Mouse (Mus musculus) lung, embryonic 14.5 days (tissue): Measurements from ENCODE around the gene Exosc2. TPM values are rescaled to one million over a fixed set of nuclear protein-coding genes. Genes with fewer than 3 reads are reported as not detected.

Experiments used
- ATAC-seq: fragments of 200-750 bp; cut with Nextera tagmentation; 2 replicates; pipeline ENCODE4 v1.8.0; 2017; ENCODE audit warnings: mild to moderate bottlenecking, moderate TSS enrichment, moderate library complexity; ENCODE audit not compliant: insufficient read depth
- DNase-seq: peaks from one replicate; pipeline ENCODE4 v3.0.0-alpha.2; 2015
- H3K27ac ChIP-seq: fragments of 300-500 bp; sonication (generic); 2 replicates; pipeline ENCODE4 v1.5.1; 2014; ENCODE audit warnings: low read depth, mild to moderate bottlenecking, moderate library complexity
- H3K27me3 ChIP-seq: fragments of 300-500 bp; sonication (generic); 2 replicates; pipeline ENCODE4 v1.6.1; 2014; ENCODE audit warnings: low read length, control low read depth; ENCODE audit not compliant: insufficient read depth
- H3K36me3 ChIP-seq: fragments of 300-500 bp; sonication (generic); 2 replicates; pipeline ENCODE4 v1.6.1; 2014; ENCODE audit warnings: control low read depth; ENCODE audit not compliant: insufficient read depth
- H3K4me1 ChIP-seq: fragments of 300-500 bp; sonication (generic); 2 replicates; pipeline ENCODE4 v1.6.1; 2014; ENCODE audit warnings: antibody characterized with exemption, control low read depth; ENCODE audit not compliant: insufficient read depth
- H3K4me2 ChIP-seq: fragments of 300-500 bp; sonication (generic); 2 replicates; pipeline ENCODE4 v1.6.1; 2014; ENCODE audit warnings: mild to moderate bottlenecking
- H3K4me3 ChIP-seq: fragments of 300-500 bp; sonication (generic); 2 replicates; pipeline ENCODE4 v1.5.1; 2014; ENCODE audit warnings: low read depth, low read length
- H3K9ac ChIP-seq: fragments of 300-500 bp; sonication (generic); 2 replicates; pipeline ENCODE4 v1.6.1; 2014
- H3K9me3 ChIP-seq: fragments of 300-500 bp; sonication (generic); 2 replicates; pipeline ENCODE4 v1.6.1; 2016; ENCODE audit warnings: low read depth, low read length, control low read depth
- CTCF ChIP-seq: IDR thresholded peaks from 2 replicates; pipeline ENCODE4 v1.5.1; 2016; ENCODE audit warnings: antibody characterized with exemption, low read depth
- WGBS: fragments of 180-500 bp; shearing (Covaris S2); extraction: QIAGEN DNeasy Blood & Tissue Kit; methylation state at CpG from one replicate; pipeline ENCODE4 v1.1.7; 2014; 5-methylcytosine and 5-hydroxymethylcytosine counted together
- polyA plus RNA-seq: library from polyadenylated mRNA; unstranded; fragments of >200 nt; fragmentation: Nextera tagmentation; extraction: Ambion mirVana; gene quantifications from 2 replicates; pipeline ENCODE4 v1.2.1, GENCODE M21; 2014

Exosc2 gene
- polyA plus RNA-seq, 1 experiment from 2014 or later, result 70.4 TPM

DNA sequence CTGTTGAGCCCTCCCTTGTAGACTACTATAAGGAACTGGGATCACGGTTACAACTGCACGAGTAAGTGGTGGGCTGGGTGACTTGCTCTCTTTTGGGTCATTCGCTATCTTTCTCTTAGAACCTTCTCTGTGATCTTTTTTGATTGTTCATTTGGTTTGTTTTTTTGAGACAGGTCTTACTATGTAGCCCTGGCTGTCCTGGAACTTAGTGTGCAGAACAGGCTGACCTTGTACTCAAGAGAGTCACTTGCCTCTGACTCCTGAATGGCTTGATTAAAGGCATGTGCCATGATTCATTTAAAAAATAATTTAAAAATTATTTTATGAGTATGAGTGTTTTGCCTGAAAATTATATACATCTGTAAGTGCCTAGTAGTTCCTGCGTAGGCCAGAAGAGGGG is 44.3 kb downstream of the Exosc2 start:
- Histone ChIP-seq H3K27ac (no peak overlapping the region), H3K4me1 (no peaks in the 10 kb centered on the region), H3K27me3 (no peaks in the 10 kb centered on the region), H3K36me3 (peaks cover 4% of the 10 kb centered on the region; the same call in 1 of the 2 replicates), H3K4me3 (no peak overlapping the region), H3K9me3 (no peaks in the 10 kb centered on the region), H3K9ac (no peak overlapping the region), H3K4me2 (no peak overlapping the region)
- TF ChIP-seq CTCF, result no peak
- 94% methylated on average over 4 of the region's 4 CpGs for WGBS
- ATAC-seq, result no peak
- DNase-seq, result no peak

DNA sequence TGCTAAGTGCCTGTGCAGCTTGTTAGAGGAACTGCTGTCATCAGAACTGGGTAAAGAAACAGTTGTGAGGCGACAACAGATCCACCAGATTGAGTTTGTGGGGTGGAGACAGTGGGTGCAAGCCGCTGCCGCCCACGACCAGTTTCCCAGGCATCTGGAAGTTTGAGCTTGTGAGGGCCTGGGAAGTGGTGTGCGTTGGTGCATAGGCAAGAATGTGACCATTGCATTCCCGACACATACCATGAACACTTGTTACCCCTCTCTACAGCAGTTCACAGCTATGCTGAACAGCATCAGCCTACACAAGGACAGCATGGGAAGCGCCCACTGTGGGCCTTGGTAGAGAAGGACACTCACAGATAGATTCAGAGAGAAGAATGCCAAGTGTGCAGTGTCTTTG is 45.5 kb downstream of the Exosc2 start:
- Histone ChIP-seq H3K9me3 (no peaks in the 10 kb centered on the region), H3K27ac (no peak overlapping the region), H3K27me3 (no peaks in the 10 kb centered on the region), H3K9ac (no peak overlapping the region), H3K4me2 (no peak overlapping the region), H3K36me3 (peaks cover 4% of the 10 kb centered on the region; the same call in 1 of the 2 replicates), H3K4me3 (no peak overlapping the region), H3K4me1 (no peaks in the 10 kb centered on the region)
- ATAC-seq (no peak), DNase-seq (no peak)
- TF ChIP-seq CTCF, result no peak
- 81% methylated on average over 7 of the region's 7 CpGs for whole genome bisulfite sequencing

- Histone ChIP-seq H3K27me3 (no peaks in the 10 kb centered on the region), H3K4me2 (no peak overlapping the region), H3K4me3 (no peak overlapping the region), H3K36me3 (no peaks in the 10 kb centered on the region), H3K9me3 (no peaks in the 10 kb centered on the region), H3K4me1 (no peaks in the 10 kb centered on the region), H3K27ac (no peak overlapping the region), H3K9ac (no peak overlapping the region)
- no peak for DNase-seq
- no peak for TF ChIP-seq CTCF
- no peak for ATAC-seq
- 89% methylated on average over 6 of the region's 6 CpGs for WGBS
These were observed 48.8 kb downstream of the Exosc2 start for GRCm38 (mm10) chr2:31719202-31719880.

DNA sequence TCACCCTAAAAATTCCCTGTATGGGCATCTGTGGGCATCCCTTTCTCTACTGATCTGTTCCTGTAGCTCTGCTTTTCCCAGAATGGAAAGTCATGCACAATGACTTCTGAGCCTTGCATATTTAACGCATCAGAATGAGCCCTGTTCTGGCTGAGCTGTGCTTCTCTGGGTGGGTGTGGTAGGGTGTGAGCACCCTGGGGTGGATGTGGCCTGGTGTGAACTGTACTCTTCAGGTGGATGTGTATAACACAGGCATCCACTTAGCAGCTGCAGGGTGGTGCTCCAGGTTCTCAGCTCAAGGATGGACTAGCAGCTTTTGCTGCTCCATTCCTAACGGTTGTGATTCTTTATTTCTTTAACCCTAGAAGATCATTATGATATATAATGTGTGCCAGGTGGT is 49.4 kb downstream of the Exosc2 start:
- ATAC-seq (no peak), DNase-seq (no peak)
- WGBS, result 68% methylated on average over 2 of the region's 2 CpGs
- H3K9ac ChIP-seq, result no peak overlapping the region
- no peak overlapping the region for H3K27ac ChIP-seq
- no peak overlapping the region for H3K4me3 ChIP-seq
- H3K9me3 ChIP-seq, result no peaks in the 10 kb centered on the region
- no peaks in the 10 kb centered on the region for H3K4me1 ChIP-seq
- H3K27me3 ChIP-seq, result no peaks in the 10 kb centered on the region
- TF ChIP-seq CTCF, result no peak
- no peak overlapping the region for H3K4me2 ChIP-seq
- H3K36me3 ChIP-seq, result no peaks in the 10 kb centered on the region

DNA sequence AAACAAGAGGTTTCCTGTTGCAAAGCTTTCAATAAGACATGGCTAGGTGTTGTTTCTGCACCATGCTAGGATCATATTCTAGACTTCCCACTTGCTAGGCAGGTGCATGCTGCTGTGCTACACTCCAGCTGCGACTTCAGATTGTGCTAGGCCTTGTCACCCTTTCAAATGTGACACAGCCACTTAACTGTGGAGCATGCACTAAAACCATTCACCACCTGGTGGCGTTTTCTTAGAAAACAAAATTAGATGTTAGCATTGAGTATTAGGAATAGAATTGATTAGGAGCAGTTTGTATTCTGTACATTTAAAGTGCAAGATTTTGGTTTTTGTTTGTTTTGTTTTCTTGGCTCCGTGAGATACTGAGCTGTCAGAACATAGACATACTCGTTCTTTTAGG is 50.3 kb downstream of the Exosc2 start:
- Histone ChIP-seq H3K27me3 (no peaks in the 10 kb centered on the region), H3K4me2 (no peak overlapping the region), H3K4me1 (no peaks in the 10 kb centered on the region), H3K9ac (no peak overlapping the region), H3K27ac (no peak overlapping the region), H3K9me3 (no peaks in the 10 kb centered on the region), H3K4me3 (no peak overlapping the region), H3K36me3 (no peaks in the 10 kb centered on the region)
- ATAC-seq (no peak), DNase-seq (peak; percentile 45)
- 56% methylated on average over 4 of the region's 4 CpGs for WGBS
- TF ChIP-seq CTCF, result peak; percentile 41

DNA sequence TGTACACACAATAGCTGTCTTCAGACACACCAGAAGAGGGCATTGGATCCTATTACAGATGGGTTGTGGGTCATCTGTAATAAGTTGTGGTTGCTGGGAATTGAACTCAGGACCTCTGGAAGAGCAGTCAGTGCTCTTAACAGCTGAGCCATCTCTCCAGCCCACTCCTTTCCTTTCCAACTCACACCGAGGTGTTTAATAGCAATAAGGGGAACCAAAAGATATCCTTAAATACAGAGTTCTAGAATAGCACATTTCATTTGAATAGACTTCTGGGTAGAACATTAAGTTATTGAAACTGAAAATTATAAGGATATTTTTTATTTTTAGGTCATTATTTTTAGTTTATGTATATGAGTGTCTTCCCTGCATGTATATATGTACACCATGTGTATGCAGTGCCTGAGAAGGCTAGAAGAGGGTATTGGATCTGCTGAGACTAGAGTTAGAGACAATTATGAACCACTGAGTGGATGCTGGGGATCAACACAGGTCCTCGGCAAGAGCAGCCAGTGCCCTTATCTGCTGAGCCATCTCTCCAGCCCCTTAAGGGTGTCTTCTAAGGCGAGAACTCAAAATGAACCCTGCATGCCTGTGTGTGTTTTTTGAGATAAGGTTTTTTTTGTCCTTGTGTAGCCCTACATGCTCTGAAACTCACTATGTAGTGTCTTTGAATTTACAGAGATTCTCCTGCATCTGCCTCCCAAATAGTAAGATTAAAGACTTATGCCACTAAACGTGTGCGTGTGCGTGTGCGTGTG is 54.4 kb downstream of the Exosc2 start:
- TF ChIP-seq CTCF, result no peak
- no peak overlapping the region for H3K4me3 ChIP-seq
- WGBS, result 84% methylated on average over 7 of the region's 7 CpGs
- no peaks in the 10 kb centered on the region for H3K4me1 ChIP-seq
- H3K9ac ChIP-seq, result no peak overlapping the region
- no peak overlapping the region for H3K27ac ChIP-seq
- H3K27me3 ChIP-seq, result no peaks in the 10 kb centered on the region
- H3K36me3 ChIP-seq, result no peaks in the 10 kb centered on the region
- ATAC-seq (no peak), DNase-seq (no peak)
- no peaks in the 10 kb centered on the region for H3K9me3 ChIP-seq
- H3K4me2 ChIP-seq, result no peak overlapping the region

DNA sequence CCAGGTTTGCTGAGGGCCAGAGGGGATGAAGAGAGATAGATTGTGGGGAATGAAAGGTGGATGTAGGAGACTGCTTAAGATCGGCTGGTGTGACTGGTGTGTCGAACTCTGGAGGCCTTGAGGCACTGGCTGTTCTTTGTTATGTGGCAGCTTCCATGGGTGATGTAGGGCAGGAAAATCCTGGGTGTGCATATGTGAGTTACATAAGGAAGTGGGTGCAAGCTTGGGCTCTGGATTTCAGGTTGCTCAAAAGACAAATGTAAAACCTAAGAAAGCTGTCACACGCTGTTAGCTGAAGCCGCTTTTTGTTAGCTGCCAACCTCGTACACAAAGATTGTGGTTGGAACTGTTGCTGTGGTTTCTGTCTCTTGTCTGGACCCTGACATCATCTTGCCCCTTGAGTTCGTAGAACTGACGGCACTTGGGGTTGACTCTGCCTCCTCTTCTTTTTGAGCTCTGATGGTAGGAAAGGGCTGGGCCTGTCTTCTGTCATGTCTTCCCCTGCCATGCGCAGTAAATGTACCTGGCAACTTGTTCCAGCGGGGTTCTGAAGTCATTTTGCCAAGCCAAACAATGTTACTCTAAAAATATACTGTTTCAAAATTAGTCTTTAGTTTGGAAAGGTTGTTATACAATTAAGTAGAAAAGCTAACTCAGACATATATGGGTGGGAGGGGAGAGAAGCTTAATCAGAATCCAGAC is 57.2 kb downstream of the Exosc2 start:
- DNase-seq, result no peak
- H3K9me3 ChIP-seq, result no peaks in the 10 kb centered on the region
- 75% methylated on average over 9 of the region's 9 CpGs for WGBS
- peaks cover 3% of the 10 kb centered on the region; the same call in 1 of the 2 replicates for H3K36me3 ChIP-seq
- H3K27ac ChIP-seq, result 0 out of 2 replicates have a peak overlapping the region, but pooled peaks have one; percentile 18
- ATAC-seq, result no peak
- H3K9ac ChIP-seq, result no peak overlapping the region
- no peak for TF ChIP-seq CTCF
- no peaks in the 10 kb centered on the region for H3K27me3 ChIP-seq
- no peak overlapping the region for H3K4me3 ChIP-seq
- no peak overlapping the region for H3K4me2 ChIP-seq
- H3K4me1 ChIP-seq, result no peaks in the 10 kb centered on the region
